In genomic region chr14:57082863-57083262, GRCm38 (mm10) we compare ENCODE assay signal across 33 mouse cellular contexts. TPM values are rescaled to one million over a fixed set of nuclear protein-coding genes. Genes with fewer than 3 reads are reported as not detected.
"Had no signal": no experiment of that assay in that cellular context is flagged by ENCODE, and none has a peak within 500 bp of the region (broad histone marks: within the 10 kb centered on the region; RNA-seq: fewer than 3 reads in every experiment).

No protein-coding gene starts in this region.

- ATAC-seq: hindbrain, embryonic 16.5 days; inflammation-experienced regulatory T-cells, adult 6 months; intestine, embryonic 15.5 days; intestine, postnatal 0 days had no signal

- DNase-seq: gastrocnemius, adult 2 months; gastrocnemius, postnatal 10 days; gastrocnemius, postnatal 25 days; heart, adult 18-20 months; heart, postnatal 10 days; heart, postnatal 4 days; kidney, adult 18-20 months; kidney, adult 8-10 months; liver had no signal

- H3K27ac ChIP-seq: gastrocnemius, adult 2 months; heart, embryonic 10.5 days; hindbrain, embryonic 10.5 days; hindbrain, embryonic 12.5 days; hindbrain, embryonic 14.5 days; intestine, embryonic 15.5 days; layer of hippocampus, adult 2 months; left cerebral cortex, adult 2 months; limb, embryonic 10.5 days; limb, embryonic 12.5 days; liver, embryonic 14.5 days had no signal

- H3K4me1 ChIP-seq: hindbrain, embryonic 10.5 days; hindbrain, embryonic 12.5 days had no signal

- H3K4me2 ChIP-seq: heart, embryonic 12.5 days; hindbrain, embryonic 12.5 days; hindbrain, embryonic 14.5 days; intestine, embryonic 15.5 days; limb, embryonic 12.5 days; liver, embryonic 11.5 days had no signal

- H3K9me3 ChIP-seq: heart, embryonic 10.5 days; hindbrain, embryonic 10.5 days; hindbrain, embryonic 12.5 days; intestine, embryonic 15.5 days; limb, embryonic 10.5 days had no signal

- H3K4me3 ChIP-seq: gastrocnemius, adult 2 months; heart, embryonic 10.5 days; heart, embryonic 12.5 days; hindbrain, embryonic 10.5 days; hindbrain, embryonic 12.5 days; intestine, embryonic 15.5 days; layer of hippocampus, adult 2 months; left cerebral cortex, adult 2 months; limb, embryonic 10.5 days; limb, embryonic 12.5 days had no signal

- H3K27me3 ChIP-seq: heart, embryonic 12.5 days; hindbrain, embryonic 12.5 days; intestine, embryonic 15.5 days; limb, embryonic 12.5 days had no signal

- H3K36me3 ChIP-seq: heart, embryonic 10.5 days; heart, embryonic 12.5 days; hindbrain, embryonic 10.5 days; hindbrain, embryonic 12.5 days; intestine, embryonic 15.5 days; limb, embryonic 10.5 days; limb, embryonic 12.5 days had no signal

- H3K9ac ChIP-seq: heart, embryonic 12.5 days; hindbrain, embryonic 12.5 days; hindbrain, embryonic 14.5 days; intestine, embryonic 15.5 days; limb, embryonic 12.5 days; liver, embryonic 14.5 days had no signal

RNA-seq across cellular contexts. Expression of gene Gjb2, which starts 21.6 kb away (rescaled TPM):
- total RNA-seq: granulocyte monocyte progenitor cell, adult 5-6 weeks; heart, adult 8-10 months; heart, postnatal 25 days had no signal
- polyA plus RNA-seq: heart, embryonic 14.5 days had no signal

RNA-seq across cellular contexts. Expression of gene Gja3, which starts 25.0 kb away (rescaled TPM):
- total RNA-seq: granulocyte monocyte progenitor cell, adult 5-6 weeks had no signal
- polyA plus RNA-seq: hindbrain, embryonic 10.5 days; inflammation-experienced regulatory T-cells, adult 6 months; liver, embryonic 14.5 days had no signal

RNA-seq across cellular contexts. Expression of gene Gm4491, which starts 32.8 kb away (rescaled TPM):
- total RNA-seq: gastrocnemius, adult 2 months; gastrocnemius, postnatal 10 days; gastrocnemius, postnatal 25 days; gastrocnemius, postnatal 4 days; granulocyte monocyte progenitor cell, adult 5-6 weeks; heart, adult 18-20 months; heart, adult 8-10 months; heart, postnatal 10 days; heart, postnatal 25 days; heart, postnatal 4 days had no signal
- polyA plus RNA-seq: heart, embryonic 10.5 days; heart, embryonic 12.5 days; heart, embryonic 14.5 days; heart, embryonic 16.5 days; hindbrain, embryonic 10.5 days; hindbrain, embryonic 12.5 days; hindbrain, embryonic 14.5 days; hindbrain, embryonic 16.5 days; inflammation-experienced regulatory T-cells, adult 6 months; kidney, embryonic 14.5 days; kidney, embryonic 16.5 days; limb, embryonic 10.5 days; limb, embryonic 12.5 days; limb, embryonic 14.5 days; liver, embryonic 11.5 days; liver, embryonic 14.5 days had no signal

RNA-seq across cellular contexts. Expression of gene Gjb6, which starts 50.5 kb away (rescaled TPM):
- total RNA-seq: gastrocnemius, adult 2 months; gastrocnemius, postnatal 4 days; granulocyte monocyte progenitor cell, adult 5-6 weeks; heart, adult 18-20 months; heart, adult 8-10 months; heart, postnatal 10 days; heart, postnatal 25 days; heart, postnatal 4 days had no signal
- polyA plus RNA-seq: heart, embryonic 14.5 days; heart, embryonic 16.5 days; inflammation-experienced regulatory T-cells, adult 6 months had no signal
